Mouse (Mus musculus) erythroblast, embryonic 14.5 days (primary cell): Measurements from ENCODE around the gene 1700001P01Rik. TPM values are rescaled to one million over a fixed set of nuclear protein-coding genes. Genes with fewer than 3 reads are reported as not detected.

ENCODE experiments used
- H3K27me3 ChIP-seq: 2 replicates; pipeline ENCODE4 v1.6.1; 2012; ENCODE audit warnings: inconsistent platforms; ENCODE audit not compliant: control insufficient read depth
- H3K36me3 ChIP-seq: 2 replicates; pipeline ENCODE4 v1.6.1; 2012; ENCODE audit warnings: mild to moderate bottlenecking, inconsistent platforms; ENCODE audit not compliant: control insufficient read depth
- H3K4me1 ChIP-seq: 2 replicates; pipeline ENCODE4 v1.6.1; 2012; ENCODE audit warnings: inconsistent platforms; ENCODE audit not compliant: control insufficient read depth
- H3K4me3 ChIP-seq: replicated peaks from 2 replicates; pipeline ENCODE3; 2012; ENCODE audit warnings: moderate library complexity, mild to moderate bottlenecking, inconsistent platforms
- H3K9me3 ChIP-seq: 2 replicates; pipeline ENCODE4 v1.6.1; 2012; ENCODE audit warnings: low read length, inconsistent platforms, mixed read lengths; ENCODE audit not compliant: control insufficient read depth
- GATA1 ChIP-seq: IDR thresholded peaks from 2 replicates; pipeline ENCODE4 v1.6.1; 2012; ENCODE audit warnings: low read length, inconsistent platforms, mixed read lengths
- TAL1 ChIP-seq: IDR thresholded peaks from 3 replicates; pipeline ENCODE4 v1.6.1; 2012; ENCODE audit warnings: low read length, inconsistent platforms, mixed read lengths
- polyA plus RNA-seq: library from polyadenylated mRNA; stranded (reverse); fragments of >175 nt; gene quantifications from 2 replicates; pipeline ENCODE4 v1.2.3, GENCODE M21; 2012

Gene 1700001P01Rik
- polyA plus RNA-seq, 1 experiment = not detected

DNA sequence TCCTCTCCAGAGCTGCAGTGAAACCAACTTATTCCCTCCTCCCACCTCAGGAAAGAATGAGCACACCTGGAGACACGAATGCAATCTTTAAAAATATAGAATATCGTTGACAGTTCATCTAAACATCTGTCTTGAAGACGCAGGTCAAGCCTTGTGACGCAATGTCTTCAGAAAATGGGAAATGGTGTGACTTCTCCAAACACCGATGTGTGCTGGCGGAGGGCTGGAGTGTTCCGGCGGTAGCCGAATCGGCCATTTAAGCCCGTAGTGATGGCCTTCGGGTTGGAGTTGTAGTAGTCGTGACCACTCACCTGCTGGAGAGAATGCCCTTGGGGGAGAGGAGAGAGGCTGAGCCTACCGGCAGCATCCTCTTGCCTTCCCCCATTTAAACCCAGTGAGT lies 4.3 kb downstream of the 1700001P01Rik start:
- Histone ChIP-seq H3K27me3 (no peaks in the 10 kb centered on the region), H3K9me3 (no peaks in the 10 kb centered on the region), H3K36me3 (peaks cover 15% of the 10 kb centered on the region), H3K4me3 (no peak overlapping the region), H3K4me1 (peaks cover 13% of the 10 kb centered on the region)
- TF ChIP-seq GATA1 = no peak
- no peak for TF ChIP-seq TAL1

DNA sequence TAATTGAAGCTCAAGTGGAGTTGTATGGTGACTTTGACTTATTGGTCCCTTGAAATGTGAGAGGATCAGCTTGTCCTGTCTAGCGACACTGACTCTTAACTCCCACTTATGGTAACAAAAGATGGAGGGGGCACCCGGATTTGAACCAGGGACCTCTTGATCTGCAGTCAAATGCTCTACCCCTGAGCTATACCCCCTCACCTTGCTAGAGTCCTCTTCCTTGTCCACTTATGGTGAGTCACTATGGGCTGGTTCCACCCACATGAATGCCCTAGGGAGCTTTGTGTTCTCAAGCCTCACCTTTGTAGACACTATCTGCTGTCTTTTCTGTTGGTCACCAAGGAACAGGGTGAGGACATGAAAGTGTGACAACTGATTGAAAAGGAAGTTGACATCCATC lies 6.0 kb downstream of the 1700001P01Rik start:
- peaks cover 6% of the 10 kb centered on the region for H3K36me3 ChIP-seq
- peaks cover 22% of the 10 kb centered on the region for H3K4me1 ChIP-seq
- no peaks in the 10 kb centered on the region for H3K27me3 ChIP-seq
- TF ChIP-seq GATA1 (no peak), TAL1 (no peak)
- H3K4me3 ChIP-seq = no peak overlapping the region
- H3K9me3 ChIP-seq = no peaks in the 10 kb centered on the region

DNA sequence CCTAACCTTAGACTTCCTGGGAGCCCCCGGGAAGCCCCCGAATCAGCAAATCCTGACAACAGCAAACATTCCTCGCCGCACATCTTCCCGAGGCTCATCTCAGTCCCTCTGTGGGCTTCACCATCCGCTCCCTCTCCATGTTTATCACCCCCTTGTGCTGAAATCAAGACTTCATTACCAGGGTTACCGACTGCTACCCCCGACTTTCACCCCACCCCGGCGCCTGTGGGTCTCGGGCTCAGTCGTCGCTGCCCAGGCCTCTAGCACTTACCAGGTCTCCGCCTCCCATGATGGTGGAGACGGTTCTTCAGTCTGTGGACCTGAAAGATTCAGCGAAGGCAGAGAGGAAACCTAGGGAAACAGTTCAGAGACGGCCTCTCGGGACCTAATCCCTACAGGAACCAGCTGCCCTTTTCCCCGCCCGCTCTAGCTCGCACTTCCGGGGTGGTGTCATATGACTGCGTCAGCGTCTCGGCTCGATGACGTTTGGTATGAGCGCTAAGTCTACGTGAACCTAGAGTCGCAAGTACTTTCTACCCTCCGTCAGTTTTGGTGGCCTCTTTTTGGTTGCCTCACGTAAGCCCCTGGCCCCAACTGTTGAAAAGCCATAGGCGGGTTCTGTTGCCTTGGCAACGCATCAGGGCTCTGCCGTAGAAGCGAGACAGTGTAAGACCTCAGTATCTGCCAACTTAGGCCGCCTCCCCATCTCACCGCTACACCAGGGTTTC lies 9.4 kb downstream of the 1700001P01Rik start, which contains the start of gene Cwc25:
Gene Cwc25 (minus strand): TSS at position 403 of the 728 bp plus-strand sequence.
- no peak for TF ChIP-seq GATA1
- TF ChIP-seq TAL1 = no peak
- peaks cover 36% of the 10 kb centered on the region for H3K36me3 ChIP-seq
- H3K27me3 ChIP-seq = no peaks in the 10 kb centered on the region
- peaks cover 28% of the 10 kb centered on the region for H3K4me1 ChIP-seq
- H3K9me3 ChIP-seq = peaks cover 5% of the 10 kb centered on the region
- peak within 1 kb of the TSS; percentile 98 for H3K4me3 ChIP-seq

DNA sequence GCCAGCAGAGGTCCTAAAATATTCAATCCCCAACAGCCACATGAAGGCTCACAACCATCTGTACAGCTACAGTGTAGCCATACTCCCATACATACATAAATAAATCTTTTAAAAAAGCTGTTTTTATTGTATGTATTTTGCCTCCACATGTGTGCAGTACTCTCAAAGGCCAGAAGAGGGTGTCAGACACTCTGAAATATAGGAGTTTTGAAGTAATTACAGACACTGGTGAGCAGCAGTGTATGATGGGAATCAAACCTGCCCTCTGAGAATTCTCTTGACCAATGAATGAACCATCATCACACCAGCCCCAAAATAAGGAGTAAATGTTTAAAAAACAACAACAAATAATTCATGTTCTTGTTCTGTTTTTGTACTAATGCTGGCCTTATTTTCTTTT lies 14.1 kb downstream of the 1700001P01Rik start:
- H3K36me3 ChIP-seq = peaks cover 78% of the 10 kb centered on the region
- no peak for TF ChIP-seq TAL1
- TF ChIP-seq GATA1 = no peak
- no peaks in the 10 kb centered on the region for H3K27me3 ChIP-seq
- H3K4me3 ChIP-seq = no peak overlapping the region
- H3K4me1 ChIP-seq = peaks cover 23% of the 10 kb centered on the region
- peaks cover 5% of the 10 kb centered on the region for H3K9me3 ChIP-seq

DNA sequence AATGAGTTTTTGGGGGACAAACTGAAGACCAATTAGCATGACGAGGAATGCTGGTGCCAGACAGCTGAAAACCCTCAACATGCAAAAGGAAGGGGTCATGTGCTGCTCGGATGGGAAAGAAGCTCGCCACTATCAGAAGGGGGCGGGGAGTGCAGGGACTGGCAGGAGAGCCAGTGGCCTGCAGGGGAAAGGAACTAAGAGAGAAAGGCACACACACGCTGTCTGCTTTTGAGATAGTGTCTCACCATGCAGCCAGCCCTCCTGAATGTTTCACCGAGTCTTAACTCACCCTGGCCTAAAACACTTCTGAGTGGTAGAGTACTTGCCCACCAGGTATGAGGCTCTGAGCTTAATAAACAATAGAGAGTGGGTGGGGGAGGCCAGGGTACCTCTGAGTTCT lies 16.8 kb downstream of the 1700001P01Rik start:
- TF ChIP-seq GATA1 (no peak), TAL1 (no peak)
- no peaks in the 10 kb centered on the region for H3K27me3 ChIP-seq
- H3K9me3 ChIP-seq = peaks cover 5% of the 10 kb centered on the region
- H3K36me3 ChIP-seq = peaks cover 86% of the 10 kb centered on the region
- peaks cover 3% of the 10 kb centered on the region for H3K4me1 ChIP-seq
- no peak overlapping the region for H3K4me3 ChIP-seq

DNA sequence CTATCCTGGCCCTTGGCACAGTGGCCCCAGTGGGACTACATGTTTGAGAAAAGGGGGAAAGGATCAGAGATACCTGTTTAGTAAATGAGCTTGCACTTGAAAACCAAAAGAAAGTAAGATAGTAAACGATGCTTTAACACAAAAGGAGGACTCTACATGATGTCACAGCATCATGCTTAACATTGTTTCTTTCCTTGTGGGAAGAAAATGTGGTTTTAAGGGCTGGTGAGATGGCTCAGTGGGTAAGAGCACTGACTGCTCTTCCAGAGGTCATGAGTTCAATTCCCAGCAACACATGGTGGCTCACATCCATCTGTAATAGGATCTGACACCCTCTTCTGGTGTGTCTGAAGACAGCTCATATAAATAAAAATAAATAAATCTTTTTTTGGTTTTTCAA lies 17.6 kb downstream of the 1700001P01Rik start:
- Histone ChIP-seq H3K9me3 (peaks cover 5% of the 10 kb centered on the region), H3K36me3 (peaks cover 88% of the 10 kb centered on the region), H3K4me3 (no peak overlapping the region), H3K27me3 (no peaks in the 10 kb centered on the region), H3K4me1 (peaks cover 2% of the 10 kb centered on the region)
- no peak for TF ChIP-seq GATA1
- no peak for TF ChIP-seq TAL1

DNA sequence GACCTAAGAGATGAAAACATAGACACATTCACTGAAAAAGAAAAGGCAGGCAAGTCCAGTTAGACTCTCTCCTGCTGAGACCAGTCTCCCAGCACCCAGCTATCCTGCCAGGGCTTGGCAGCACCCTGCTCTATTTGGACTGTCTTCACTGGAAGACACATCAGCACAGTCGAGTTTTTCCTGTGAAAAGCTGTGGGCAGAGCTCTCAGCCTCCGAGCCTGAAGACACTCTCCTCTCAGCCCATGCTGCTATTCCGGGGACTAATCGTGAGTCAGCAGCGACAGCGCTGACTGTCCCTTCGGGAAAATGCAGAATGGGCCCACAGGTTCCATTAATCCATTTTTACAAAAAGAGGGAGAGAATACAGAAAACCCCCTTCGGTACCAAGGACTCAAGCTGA lies 22.4 kb downstream of the 1700001P01Rik start:
- Histone ChIP-seq H3K9me3 (peaks cover 9% of the 10 kb centered on the region), H3K36me3 (peaks cover 90% of the 10 kb centered on the region), H3K27me3 (no peaks in the 10 kb centered on the region), H3K4me3 (no peak overlapping the region), H3K4me1 (peaks cover 6% of the 10 kb centered on the region)
- TF ChIP-seq TAL1 (no peak), GATA1 (no peak)

DNA sequence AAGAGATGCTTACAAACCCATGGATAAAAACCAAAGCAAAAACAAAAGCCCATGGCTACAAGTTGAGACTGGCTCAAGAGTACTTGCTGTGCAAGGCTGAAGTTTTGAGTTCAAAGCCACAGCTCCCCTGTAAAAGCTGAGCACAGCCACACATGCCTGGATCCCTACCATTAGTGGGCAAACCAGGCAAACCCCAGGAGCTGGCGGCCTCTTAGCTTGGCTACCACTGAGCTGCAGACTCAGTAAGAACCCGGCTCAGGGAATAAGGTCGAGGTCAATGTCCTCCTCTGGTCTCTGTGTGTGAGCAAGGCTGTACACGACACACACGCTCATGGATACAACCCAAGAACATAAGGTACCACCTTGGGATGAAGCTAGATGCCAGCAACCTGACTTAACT lies 27.2 kb downstream of the 1700001P01Rik start:
- TF ChIP-seq TAL1 = no peak
- no peak for TF ChIP-seq GATA1
- Histone ChIP-seq H3K4me3 (no peak overlapping the region), H3K4me1 (peaks cover 24% of the 10 kb centered on the region), H3K27me3 (no peaks in the 10 kb centered on the region), H3K9me3 (peaks cover 9% of the 10 kb centered on the region), H3K36me3 (peaks cover 74% of the 10 kb centered on the region)

DNA sequence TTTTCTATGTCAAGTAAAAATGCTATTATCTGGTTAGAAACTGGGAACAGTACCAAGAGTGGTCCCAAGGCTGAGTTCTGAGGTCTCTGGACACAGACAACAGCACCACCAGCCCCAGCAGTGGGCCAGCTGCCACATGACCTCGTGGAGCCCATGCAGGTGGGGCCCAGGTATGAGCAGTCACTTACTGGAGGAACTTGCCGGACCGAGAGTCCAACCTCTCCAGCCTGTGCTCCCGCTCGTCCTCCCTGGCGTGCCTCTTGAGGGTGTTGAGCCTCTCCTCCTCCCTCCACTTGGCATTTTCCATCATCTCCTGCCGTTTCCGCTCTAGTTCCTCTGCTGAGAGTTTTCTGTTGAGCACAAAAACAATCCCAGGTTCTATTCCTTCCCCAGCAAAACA lies 27.9 kb downstream of the 1700001P01Rik start:
- no peak for TF ChIP-seq TAL1
- Histone ChIP-seq H3K9me3 (peaks cover 9% of the 10 kb centered on the region), H3K27me3 (no peaks in the 10 kb centered on the region), H3K4me1 (peaks cover 32% of the 10 kb centered on the region), H3K36me3 (peaks cover 67% of the 10 kb centered on the region), H3K4me3 (no peak overlapping the region)

DNA sequence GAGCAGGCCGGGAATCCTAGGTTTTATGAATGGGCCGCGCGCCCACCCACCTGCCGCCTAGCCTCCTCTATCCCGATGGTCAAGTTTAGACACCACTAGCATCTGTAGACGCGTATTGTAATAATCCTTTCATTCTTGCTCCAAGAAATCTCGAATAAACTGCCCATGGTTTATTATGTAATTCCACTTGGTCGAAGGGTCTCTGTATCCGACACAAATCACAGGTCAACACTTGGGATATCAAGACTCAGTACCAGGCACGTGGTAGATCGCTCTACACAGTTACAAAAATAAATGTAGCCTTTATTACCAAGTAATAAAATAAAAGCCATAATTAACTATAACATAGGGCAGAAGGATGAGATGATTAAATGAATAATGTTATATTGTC lies 30.4 kb downstream of the 1700001P01Rik start:
- peaks cover 44% of the 10 kb centered on the region for H3K36me3 ChIP-seq
- H3K9me3 ChIP-seq = no peaks in the 10 kb centered on the region
- TF ChIP-seq GATA1 (no peak), TAL1 (no peak)
- H3K4me3 ChIP-seq = peak overlapping the region; percentile 91
- H3K27me3 ChIP-seq = no peaks in the 10 kb centered on the region
- H3K4me1 ChIP-seq = peaks cover 41% of the 10 kb centered on the region
